Mouse (Mus musculus): Measurements from ENCODE around the gene Hes1.
"Not testable (repeated sequence)": the region's sequence is repeated elsewhere in the genome, so short reads cannot be mapped to it uniquely, and the experiment has no call there.

Gene Hes1

DNA sequence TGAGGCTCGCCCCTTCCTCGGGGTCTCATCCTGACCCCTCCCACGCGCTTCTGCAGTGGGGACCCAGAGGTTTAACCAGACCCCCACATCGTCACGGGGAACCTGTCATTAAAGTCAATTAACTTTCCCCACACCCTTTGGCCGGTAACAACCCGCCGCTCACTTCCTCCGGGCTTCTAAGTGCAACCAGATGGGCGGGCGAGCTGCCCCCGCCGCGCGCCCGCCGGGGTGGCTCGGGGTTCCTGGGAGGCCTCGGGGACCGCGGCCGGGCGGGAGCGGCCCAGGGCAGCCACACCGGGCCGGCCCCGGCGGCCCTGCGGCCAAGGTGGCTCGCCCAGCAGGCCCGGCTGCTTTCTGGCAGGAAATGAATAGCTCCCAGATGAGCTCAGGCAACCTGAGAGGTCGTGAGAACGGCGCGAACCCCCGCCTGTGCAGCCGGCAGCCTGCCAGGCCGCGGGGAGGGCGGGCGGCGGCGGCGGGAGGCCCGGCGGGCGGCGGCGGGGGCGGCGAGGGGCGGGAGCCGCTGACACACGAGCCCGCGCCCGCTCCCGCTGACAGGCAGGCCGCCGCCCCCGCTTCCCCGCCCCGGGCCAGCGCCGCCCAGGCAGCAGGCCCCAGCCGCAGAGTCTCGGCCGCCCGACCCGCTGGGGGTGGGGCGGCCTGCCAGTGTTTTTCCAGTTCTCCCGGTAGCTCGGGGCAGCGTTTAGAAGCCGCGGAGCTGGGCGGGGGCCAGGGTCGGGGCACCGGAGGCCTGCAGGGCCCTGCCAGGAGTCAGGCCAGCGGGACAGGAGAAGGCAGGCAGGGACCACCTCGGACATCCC is 6.0 kb downstream of the Hes1 start:
- DNase-seq (ENCODE audit: low read depth, low spot score), result no peak

DNA sequence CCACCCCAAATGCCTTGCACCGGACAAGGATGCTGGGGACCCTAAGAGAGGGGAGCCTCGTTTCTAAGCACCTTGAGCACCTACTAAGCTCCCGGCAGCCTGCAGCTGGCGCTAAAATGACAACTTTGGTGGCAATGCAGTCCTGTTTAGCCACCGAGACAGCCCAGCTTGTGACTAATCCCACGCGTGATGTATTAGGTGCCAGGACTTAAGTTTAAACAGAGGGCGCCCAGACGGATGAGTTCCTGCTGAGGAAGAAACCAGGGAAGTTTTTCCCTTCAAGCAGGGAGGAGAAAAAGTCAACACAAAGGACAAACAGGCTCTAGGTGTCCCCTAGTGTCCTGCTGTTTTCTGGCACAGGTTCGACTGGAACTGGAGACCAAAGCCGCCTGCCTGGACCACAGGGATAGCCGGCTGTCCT is 6.6 kb downstream of the Hes1 start:
- DNase-seq (ENCODE audit: low read depth, low spot score), result no peak

DNA sequence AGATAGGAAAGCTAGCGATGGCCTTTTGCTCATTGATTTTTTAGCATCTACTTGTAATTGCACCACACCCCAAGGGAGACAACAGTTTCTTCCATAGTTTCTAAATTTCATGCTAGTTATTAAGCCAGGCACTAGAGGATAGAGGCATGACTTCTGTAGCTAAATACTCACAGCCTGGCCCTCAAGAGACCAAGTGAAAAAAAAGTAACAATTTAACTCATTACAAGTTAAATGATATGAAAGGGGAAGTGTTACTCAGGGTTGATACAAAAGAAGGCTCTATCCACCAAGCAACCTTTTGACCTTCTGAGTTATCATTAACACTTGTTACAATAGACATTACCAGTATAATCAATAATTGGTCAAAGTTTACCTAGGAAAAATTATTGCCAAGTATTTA is 9.1 kb downstream of the Hes1 start:
- DNase-seq (ENCODE audit: low read depth, low spot score), result no peak

DNA sequence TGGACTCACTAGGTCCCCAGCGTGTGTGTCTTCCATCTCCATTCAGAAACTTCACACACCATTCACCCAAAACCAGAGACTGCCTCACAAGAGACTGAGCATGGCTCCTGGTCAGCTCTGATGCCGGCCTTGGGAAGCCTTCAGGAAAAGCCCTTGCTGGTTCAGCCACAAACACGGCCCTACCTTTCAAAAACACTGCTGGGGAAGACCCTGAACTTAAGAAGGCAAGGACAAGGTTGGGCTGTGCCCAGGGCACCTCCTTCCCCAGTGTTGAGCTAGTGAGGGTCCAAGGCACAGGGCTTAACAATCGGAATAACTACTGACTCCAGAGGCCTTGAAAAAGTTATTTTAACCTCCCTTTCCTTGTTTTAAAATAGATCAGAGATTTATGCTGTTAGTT is 17.3 kb downstream of the Hes1 start:
- no peak for DNase-seq (ENCODE audit: low read depth, low spot score)

DNA sequence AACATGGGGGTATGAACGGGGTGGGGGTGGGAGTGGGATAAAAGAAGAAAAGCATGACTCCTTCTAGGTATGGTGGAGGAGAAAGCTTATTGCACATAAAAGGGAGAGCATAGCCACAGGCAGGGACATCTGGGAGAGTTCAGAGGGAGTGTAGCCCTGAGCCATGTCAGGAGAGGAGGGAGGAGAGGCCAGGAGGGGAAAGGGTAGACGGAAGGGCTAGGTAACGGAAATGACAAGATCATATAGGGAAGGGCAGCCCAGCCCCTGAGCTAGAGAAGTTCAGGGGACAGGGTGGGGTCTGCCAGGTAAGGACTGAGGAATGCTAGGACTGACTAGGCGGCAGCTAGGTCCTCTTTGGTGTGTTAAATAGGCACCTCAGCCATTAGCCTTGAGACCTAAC is 17.8 kb downstream of the Hes1 start:
- no peak for DNase-seq (ENCODE audit: low read depth, low spot score)

DNA sequence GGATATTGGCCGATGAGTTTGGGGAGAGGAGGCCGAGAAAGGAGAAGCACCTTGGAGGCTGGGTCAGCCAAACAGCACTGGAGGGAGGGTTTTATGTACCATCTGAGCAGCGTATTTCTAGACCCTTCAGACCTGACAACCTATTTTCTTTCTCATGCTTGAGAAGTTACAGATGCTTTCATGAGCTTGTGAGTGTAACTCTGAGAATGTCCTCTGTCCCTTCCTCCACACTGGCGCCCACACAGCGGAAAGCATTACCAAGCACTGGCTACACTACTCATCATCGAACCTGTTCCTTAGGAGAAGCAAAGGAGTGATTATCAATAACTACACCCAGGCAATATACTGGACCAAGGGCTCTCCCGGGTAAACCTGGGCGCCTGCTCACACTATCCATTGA is 18.8 kb downstream of the Hes1 start:
- no peak for DNase-seq (ENCODE audit: low read depth, low spot score)

DNA sequence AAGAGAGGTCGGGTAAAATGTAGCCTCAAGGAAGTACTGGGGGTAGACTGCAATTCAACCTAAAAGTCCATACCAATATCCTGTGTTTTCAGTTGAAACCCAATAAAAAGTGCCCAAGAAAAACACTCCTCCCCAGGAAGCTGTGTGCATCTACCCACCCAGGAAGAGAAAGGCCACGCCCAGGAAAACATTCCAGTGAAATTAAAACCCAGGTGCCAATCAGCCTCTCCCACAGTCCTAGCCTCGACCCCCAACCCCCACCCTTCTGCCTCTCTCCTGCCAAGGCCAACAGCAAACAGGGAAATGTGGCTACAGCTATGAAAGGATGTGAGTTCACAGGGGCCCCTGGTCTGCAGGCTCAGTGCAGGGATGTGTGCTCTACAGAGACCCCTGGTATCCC is 19.4 kb downstream of the Hes1 start:
- DNase-seq (ENCODE audit: low read depth, low spot score), result no peak

DNA sequence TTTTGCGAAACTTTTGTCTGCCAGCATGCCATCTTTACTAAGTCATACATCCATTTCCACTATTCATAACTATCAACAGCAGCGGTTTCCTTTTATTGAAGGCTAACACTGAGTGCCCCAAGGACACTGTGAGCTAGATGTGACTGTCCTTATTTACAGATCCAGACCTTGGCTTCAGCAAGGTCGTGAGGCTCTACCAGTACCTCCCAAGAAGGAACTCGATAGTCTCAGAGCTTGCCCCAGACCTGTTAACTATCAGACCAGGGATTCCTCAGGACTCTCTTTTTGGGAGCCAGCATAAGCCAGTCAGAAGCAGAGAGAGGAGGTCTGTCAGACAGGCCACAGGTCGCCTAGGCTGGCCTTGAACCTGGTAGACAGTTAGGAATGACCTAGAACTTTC is 24.5 kb downstream of the Hes1 start:
- no peak for DNase-seq (ENCODE audit: low read depth, low spot score)

DNA sequence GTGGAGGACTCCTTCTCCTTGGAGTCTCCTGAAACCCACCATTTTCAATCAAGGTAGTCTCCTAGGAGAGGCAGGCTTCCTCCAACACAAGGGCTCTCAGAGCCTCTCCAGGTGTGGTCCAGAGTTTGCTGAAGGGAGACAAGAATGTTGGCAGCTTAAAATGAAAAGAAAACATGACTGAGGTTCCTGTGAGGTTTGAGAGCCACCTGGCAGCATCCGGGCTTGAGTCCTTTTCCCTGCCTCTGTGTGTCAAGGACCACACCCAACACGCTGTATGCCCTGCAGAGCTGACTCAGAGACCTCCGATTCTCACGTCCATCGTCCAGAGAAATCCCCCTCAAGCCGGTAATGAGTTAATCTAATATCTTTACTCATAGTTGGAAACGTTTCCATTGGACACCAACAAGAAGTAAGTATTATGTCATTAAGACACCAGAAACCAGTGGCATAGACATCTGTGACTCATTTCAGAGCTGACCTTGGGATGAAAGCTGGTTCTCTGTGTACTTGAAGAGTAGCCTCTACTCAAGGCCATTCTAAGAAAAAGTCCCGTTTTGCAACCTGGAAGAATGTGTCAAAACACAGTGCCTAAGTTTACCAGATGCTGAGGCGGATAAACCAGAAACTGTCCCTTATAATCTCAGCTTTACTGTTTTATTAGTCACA is 26.1 kb downstream of the Hes1 start:
- no peak for DNase-seq (ENCODE audit: low read depth, low spot score)

DNA sequence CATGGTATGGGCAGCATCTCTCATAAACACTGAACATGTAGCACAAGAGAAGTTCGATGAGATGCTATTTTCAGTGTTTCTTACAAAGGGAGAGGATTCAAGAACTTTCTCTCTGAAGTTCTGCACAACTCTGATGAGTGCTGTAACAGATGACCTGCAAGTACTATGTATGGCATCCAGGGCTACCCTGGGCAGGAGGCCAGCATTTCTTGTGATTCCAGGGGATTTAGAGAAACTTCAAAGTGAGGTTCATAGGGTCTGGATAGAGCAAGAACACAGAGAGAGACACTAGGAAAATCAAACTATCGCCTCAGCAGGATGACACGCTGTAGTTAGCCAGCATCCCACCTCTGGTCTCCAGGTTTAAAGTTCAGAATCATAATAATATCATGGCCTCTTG is 31.9 kb downstream of the Hes1 start:
- DNase-seq (ENCODE audit: low read depth, low spot score), result no peak

DNA sequence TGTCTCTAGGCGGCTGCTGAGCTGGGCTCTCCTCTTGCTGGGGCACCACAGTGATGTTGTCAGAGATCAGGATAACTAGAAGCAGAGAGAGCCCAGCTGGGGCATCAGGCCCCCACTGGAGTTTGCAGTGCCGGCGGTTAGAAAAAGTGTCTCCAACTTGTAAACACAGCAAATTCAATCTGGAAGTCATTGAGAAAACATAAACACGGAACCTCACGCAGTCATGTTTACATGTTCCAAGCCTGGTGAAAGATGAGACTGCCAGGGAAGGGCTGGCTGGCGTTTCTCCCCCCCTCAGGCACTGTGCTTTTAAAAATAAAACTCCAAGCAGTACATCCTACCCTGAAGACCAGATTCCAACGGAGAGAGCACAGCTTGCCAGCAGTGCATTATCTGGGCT is 32.3 kb downstream of the Hes1 start:
- DNase-seq (ENCODE audit: low read depth, low spot score), result no peak

DNA sequence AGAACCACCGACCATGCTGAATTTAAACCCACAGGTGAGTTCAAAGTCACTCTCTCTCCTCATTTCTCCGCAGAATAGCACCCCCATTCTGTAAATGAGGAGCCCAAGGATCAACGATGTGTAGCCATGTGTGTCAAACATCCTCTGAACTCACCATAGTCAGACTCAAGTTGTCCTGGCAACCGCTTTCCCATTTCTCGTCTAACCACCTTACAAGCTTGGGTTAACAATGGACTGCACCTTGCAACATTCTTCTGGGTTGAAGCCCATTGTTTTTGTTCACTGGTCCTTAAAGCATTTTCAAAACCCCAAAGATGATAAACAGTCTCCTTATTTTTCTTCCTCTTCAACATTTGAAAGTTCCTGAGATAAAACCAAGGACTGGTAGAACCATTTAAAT is 34.9 kb downstream of the Hes1 start:
- DNase-seq (ENCODE audit: low read depth, low spot score), result no peak

DNA sequence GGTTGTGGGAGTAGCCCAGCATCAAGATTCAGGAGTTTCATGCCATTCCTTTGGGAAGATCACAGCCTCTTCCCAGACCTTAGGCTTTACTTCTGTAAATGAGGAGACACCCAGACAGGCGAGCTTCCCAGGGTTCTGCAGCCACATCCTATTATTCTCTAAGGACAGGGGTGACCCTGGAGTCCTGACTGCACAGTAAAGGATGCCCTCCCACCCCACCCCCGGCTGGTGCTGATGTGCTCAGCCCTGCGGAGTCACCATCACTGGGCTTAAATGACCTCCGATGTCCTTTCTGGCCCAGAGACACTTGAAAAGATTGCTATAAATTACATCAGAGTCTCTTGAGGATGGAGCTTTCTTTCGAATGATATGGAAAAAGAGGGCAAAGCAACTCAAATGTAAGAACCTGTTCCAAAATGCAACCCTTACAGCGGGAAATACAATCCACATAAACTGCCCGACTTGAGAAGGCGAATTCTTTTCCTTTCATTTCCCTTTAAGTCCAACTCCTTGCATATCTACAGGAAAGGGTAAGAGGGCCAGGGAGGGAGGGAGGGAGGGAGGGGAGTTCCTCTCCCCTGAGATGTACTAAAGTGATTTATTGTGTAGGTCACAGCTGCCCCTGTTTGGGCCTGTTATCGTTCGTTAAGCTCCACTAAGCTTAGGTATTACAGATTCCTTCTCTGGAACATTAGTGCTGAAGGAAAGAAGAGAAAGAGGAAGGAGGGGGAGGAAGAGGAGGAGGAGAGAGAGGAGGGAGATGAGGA is 38.1 kb downstream of the Hes1 start:
- no peak for DNase-seq (ENCODE audit: low read depth, low spot score)

DNA sequence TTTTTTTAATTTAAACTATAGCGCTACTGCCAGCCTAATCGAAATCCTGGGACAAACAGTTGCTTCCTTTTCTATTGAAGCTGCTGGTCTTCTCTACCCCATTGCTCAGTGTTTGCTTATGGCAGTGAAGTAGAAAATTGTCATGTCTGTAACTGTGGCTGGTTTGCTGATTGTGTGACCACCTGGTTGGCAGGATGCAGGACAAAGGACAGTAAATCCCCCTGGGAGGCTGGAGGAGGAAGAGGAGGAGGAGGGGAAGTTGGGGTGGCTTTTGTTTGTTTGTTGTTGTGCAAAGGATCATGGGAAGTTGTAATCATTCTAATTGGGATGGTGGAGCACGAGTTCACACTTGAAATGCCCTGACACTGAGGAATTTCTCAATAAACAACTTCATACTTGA is 38.8 kb downstream of the Hes1 start:
- no peak for DNase-seq (ENCODE audit: low read depth, low spot score)

DNA sequence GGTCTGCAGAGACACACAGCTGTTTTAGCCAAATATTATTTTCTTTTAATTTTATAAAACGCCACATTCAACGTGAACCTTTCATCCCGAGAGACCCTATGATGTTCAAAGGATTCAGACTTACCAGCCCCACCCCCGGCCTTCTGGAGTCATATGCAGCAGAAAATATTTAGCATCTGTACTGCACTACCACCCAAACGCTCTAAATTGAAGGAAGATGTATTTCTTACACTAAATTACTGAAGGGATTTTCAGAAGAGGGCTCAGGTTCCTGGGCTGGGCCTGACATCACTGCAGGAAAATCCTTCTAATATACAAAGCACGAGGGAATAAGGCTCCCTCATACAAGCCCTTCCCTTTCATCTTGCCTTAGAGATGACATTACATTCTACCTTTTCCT is 39.3 kb downstream of the Hes1 start:
- no peak for DNase-seq (ENCODE audit: low read depth, low spot score)

DNA sequence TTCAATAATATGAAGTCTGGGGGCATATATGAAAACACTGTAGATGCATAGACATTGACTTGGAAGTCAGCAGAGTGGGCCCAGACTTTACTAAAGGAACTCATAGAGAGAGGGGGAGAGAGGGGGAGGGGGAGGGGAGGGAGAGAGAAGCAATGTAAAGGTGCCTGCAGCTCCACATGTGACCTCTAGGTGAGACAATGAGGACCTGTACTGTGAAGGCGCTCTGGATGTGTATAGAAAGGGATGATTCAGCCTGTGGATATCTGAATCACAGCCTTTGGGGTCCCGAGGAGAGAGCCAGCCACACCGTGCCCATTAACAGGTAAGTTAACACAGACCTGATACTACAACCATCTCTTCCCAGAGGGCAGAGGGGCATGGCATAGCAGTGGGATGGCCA is 40.2 kb downstream of the Hes1 start:
- no peak for DNase-seq (ENCODE audit: low read depth, low spot score)

DNA sequence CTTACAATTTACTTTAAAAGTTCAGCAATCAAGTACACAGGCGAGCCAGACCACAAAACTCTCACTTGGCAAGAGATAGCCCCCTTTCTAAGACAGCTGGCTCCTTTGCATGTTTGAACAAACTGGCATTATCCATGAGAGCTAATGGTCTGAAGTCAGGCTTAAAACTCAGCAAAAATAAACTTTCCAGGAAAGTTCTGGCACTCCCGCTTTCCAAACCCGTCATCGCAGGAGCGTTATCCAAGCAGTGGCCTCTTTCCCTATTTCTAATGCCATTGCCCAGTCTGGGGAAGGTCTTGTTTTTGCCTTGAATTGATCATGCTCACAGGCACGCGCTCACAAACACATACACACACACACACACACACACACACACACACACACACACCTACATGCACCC is 41.3 kb downstream of the Hes1 start:
- DNase-seq (ENCODE audit: low read depth, low spot score), result no peak

DNA sequence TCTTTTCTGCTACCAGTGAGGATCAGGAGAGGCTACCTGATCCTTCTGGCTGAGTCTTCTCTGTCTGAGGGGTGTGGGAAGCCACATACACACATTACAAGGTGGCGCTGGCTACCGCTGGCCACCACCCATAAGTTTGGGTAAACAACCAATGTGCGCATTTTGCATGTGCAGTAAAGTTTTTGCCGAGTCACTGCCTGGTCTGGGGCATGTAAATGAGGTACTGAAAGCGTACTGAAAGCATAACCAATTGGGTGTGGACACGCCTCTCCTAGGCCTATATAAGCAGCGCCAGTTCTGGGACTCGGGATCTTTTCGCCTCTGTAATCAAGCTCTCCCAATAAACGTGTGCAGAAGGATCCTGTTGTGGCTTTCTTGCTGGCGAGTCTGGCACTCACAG is 44.0 kb downstream of the Hes1 start:
- DNase-seq (ENCODE audit: low read depth, low spot score), result not testable (repeated sequence)

DNA sequence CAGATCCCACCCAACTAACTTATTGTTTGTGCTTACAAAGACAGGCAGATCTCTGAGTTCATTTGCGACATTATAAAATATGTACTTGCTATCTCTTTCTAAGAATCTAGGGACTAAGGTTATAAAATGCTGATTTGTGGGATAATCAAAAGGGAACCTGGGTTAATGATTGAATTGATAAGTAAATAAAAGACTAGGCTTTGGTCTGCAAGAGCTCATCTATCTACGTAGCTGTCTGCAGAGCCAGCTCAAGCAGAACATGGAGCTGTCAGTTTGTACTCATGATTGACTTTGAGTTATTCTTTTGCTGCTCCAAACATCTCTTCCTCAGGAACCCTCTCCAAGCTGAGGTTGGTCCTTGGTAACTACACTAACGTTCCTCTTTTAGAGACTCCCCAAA is 46.3 kb downstream of the Hes1 start:
- no peak for DNase-seq (ENCODE audit: low read depth, low spot score)

DNA sequence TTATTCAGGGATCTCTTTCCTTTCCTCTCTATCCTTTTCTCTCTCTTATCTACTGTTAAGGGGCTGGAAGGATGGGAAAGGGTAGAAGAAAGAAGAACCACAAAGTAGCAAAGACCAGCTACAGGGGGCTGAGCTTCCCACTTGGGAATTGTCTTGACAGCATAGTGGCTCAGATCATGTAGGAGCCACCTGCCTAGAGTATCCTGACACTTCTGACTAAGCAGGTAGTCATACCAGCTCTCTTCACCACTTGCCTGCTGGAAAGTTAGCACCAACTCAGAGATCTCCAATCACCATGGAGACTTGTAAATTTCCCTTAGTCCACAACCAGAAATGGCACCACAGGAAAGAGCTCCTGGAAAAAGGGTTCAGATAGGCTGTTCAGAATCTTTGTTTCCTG is 46.9 kb downstream of the Hes1 start:
- no peak for DNase-seq (ENCODE audit: low read depth, low spot score)

DNA sequence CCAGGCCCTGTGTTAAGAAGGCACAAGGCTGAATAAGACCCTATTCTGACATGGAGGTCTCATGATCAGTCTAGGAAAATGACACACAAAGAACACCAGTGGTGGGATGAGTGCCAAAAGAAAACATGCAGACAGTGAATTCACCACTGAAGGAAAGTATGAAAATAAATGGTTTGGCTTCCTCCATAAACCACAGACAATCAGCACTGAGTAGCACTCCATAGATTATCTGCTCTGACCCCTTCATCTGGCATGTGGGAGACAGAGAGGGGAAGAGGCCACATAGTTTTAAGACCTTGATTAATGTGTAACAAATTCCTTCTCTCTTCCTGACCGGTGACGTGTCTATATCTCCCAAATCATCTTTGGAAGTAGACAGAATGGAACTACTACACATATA is 47.4 kb downstream of the Hes1 start:
- no peak for DNase-seq (ENCODE audit: low read depth, low spot score)

DNA sequence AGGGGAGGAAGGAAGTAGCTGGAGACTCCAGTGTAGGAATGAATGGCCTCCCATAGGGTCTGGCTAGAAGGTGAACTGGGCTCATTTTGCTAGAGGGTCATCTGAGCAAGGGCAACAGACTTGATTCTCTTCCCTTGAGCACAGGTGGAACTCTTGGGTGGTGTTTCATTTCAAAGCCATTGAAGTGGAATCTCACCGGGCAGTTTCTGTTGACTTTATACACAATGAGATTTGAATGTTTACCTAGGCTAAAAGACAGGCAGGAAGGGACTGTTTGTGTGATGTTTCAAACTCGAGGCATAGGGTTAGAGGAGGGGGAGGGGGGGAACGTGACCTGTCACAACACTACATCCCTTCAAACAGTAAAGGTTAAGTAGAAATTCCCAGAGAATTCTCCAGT is 49.0 kb downstream of the Hes1 start:
- DNase-seq (ENCODE audit: low read depth, low spot score), result no peak

DNA sequence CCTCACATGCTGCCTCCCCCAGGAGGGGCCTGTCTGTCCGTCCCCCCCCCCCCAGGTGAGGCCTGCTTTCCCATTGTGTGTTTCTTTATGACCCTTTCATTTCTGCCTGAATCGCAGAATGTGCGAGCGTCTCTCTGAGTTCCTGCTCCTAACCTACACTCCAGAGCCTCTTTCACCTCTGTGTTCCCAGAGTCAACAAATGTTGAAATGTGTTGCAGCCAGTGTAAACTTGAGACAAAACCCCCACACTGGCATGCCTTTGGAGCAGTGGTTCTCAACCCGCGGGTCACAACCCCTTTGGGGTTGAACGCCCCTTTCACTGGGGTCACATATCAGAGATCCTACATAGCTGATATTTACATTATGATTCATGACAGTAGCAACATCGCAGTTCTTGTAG is 49.6 kb downstream of the Hes1 start:
- DNase-seq (ENCODE audit: low read depth, low spot score), result no peak

All from brain, embryonic 18.5 days (tissue).